Mouse (Mus musculus) hindbrain, postnatal 0 days (tissue): ENCODE data around the gene Osbpl5. TPM values are rescaled to one million over a fixed set of nuclear protein-coding genes. Genes with fewer than 3 reads are reported as not detected.
A peak's percentile ranks its signal among the peaks of the same experiment; 100 is the strongest.

Experiments
- ATAC-seq: fragments of 200-750 bp; cut with Nextera tagmentation; 2 replicates; pipeline ENCODE4 v1.8.0; 2017; ENCODE audit warnings: mild to moderate bottlenecking, moderate TSS enrichment, moderate library complexity
- DNase-seq: peaks from one replicate; pipeline ENCODE4 v3.0.0-alpha.2; 2015; ENCODE audit warnings: low spot score
- H3K27ac ChIP-seq: fragments of 300-500 bp; sonication (generic); 2 replicates; pipeline ENCODE4 v1.5.1; 2014; ENCODE audit warnings: mild to moderate bottlenecking
- H3K27me3 ChIP-seq: fragments of 300-500 bp; sonication (generic); 2 replicates; pipeline ENCODE4 v1.6.1; 2014; ENCODE audit warnings: low read length, mixed read lengths; ENCODE audit not compliant: insufficient read depth
- H3K36me3 ChIP-seq: fragments of 300-500 bp; sonication (generic); 2 replicates; pipeline ENCODE4 v1.6.1; 2014; ENCODE audit warnings: low read length, mixed read lengths; ENCODE audit not compliant: insufficient read depth
- H3K4me1 ChIP-seq: fragments of 300-500 bp; sonication (generic); 2 replicates; pipeline ENCODE4 v1.6.1; 2014; ENCODE audit warnings: antibody characterized with exemption, low read length, mixed read lengths; ENCODE audit not compliant: insufficient read depth
- H3K4me2 ChIP-seq: fragments of 300-500 bp; sonication (generic); 2 replicates; pipeline ENCODE4 v1.6.1; 2014; ENCODE audit warnings: low read depth, mild to moderate bottlenecking, low read length, moderate library complexity, mixed read lengths
- H3K4me3 ChIP-seq: fragments of 300-500 bp; sonication (generic); 2 replicates; pipeline ENCODE4 v1.5.1; 2014; ENCODE audit warnings: low read length
- H3K9ac ChIP-seq: fragments of 300-500 bp; sonication (generic); replicated peaks from 2 replicates; pipeline ENCODE4 v1.6.1; 2014; ENCODE audit warnings: mild to moderate bottlenecking, low read length, moderate library complexity, mixed read lengths
- H3K9me3 ChIP-seq: fragments of 300-500 bp; sonication (generic); 2 replicates; pipeline ENCODE4 v1.6.1; 2016; ENCODE audit warnings: low read length, mixed read lengths
- CTCF ChIP-seq: IDR thresholded peaks from 2 replicates; pipeline ENCODE4 v1.5.1; 2016; ENCODE audit warnings: antibody characterized with exemption, control low read depth, low read depth
- WGBS: fragments of 180-500 bp; shearing (Covaris S2); extraction: QIAGEN DNeasy Blood & Tissue Kit; methylation state at CpG from one replicate; pipeline ENCODE4 v1.1.7; 2014; 5-methylcytosine and 5-hydroxymethylcytosine counted together
- polyA plus RNA-seq: library from polyadenylated mRNA; unstranded; fragments of >200 nt; fragmentation: Nextera tagmentation; extraction: Ambion mirVana; gene quantifications from 2 replicates; pipeline ENCODE4 v1.2.1, GENCODE M21; 2015
- total RNA-seq: library from RNA; depleted of rRNA; stranded (reverse); fragments of >200 nt; gene quantifications from 2 replicates; pipeline ENCODE4 v1.2.3, GENCODE M21; 2014

The Osbpl5 gene
- total and polyA plus RNA-seq, 2 experiments from 2014 or later: 27.6 to 59.9 TPM

GRCm38 (mm10) chr7:143755357-143756124, 1.2 kb downstream of the Osbpl5 start:
- Histone ChIP-seq H3K4me1 (peaks cover 11% of the 10 kb centered on the region), H3K4me2 (no peak overlapping the region), H3K9ac (no peak overlapping the region), H3K9me3 (no peaks in the 10 kb centered on the region), H3K36me3 (no peaks in the 10 kb centered on the region), H3K4me3 (no peak overlapping the region), H3K27me3 (0 out of 2 replicates have a peak, but pooled peaks cover 15% of the 10 kb centered on the region), H3K27ac (no peak overlapping the region)
- ATAC-seq: no peak
- WGBS: 74% methylated on average over 9 of the region's 9 CpGs
- no peak for DNase-seq
- no peak for TF ChIP-seq CTCF

GRCm38 (mm10) chr7:143753990-143754715, 2.6 kb downstream of the Osbpl5 start:
- H3K27me3 ChIP-seq: 0 out of 2 replicates have a peak, but pooled peaks cover 15% of the 10 kb centered on the region
- no peak for ATAC-seq
- no peaks in the 10 kb centered on the region for H3K36me3 ChIP-seq
- 54% methylated on average over 5 of the region's 5 CpGs for WGBS
- H3K9me3 ChIP-seq: no peaks in the 10 kb centered on the region
- DNase-seq: peak; percentile 67
- H3K4me1 ChIP-seq: peaks cover 11% of the 10 kb centered on the region
- no peak overlapping the region for H3K27ac ChIP-seq
- TF ChIP-seq CTCF: peak; percentile 82
- H3K4me3 ChIP-seq: no peak overlapping the region
- H3K9ac ChIP-seq: no peak overlapping the region
- no peak overlapping the region for H3K4me2 ChIP-seq

- Histone ChIP-seq H3K27ac (no peak overlapping the region), H3K36me3 (no peaks in the 10 kb centered on the region), H3K9me3 (no peaks in the 10 kb centered on the region), H3K4me2 (no peak overlapping the region), H3K4me3 (no peak overlapping the region), H3K9ac (no peak overlapping the region), H3K27me3 (0 out of 2 replicates have a peak, but pooled peaks cover 15% of the 10 kb centered on the region), H3K4me1 (peaks cover 11% of the 10 kb centered on the region)
- TF ChIP-seq CTCF: no peak
- no peak for DNase-seq
- no peak for ATAC-seq
- WGBS: 65% methylated on average over 3 of the region's 3 CpGs
Observed at GRCm38 (mm10) chr7:143752606-143753005, 4.2 kb downstream of the Osbpl5 start.

- ATAC-seq (no peak), DNase-seq (no peak)
- TF ChIP-seq CTCF: no peak
- Histone ChIP-seq H3K4me3 (no peak overlapping the region), H3K27me3 (0 out of 2 replicates have a peak, but pooled peaks cover 15% of the 10 kb centered on the region), H3K9me3 (no peaks in the 10 kb centered on the region), H3K4me2 (no peak overlapping the region), H3K9ac (no peak overlapping the region), H3K27ac (no peak overlapping the region), H3K4me1 (peaks cover 7% of the 10 kb centered on the region), H3K36me3 (no peaks in the 10 kb centered on the region)
- WGBS: 82% methylated on average over 4 of the region's 4 CpGs
Observed at GRCm38 (mm10) chr7:143752056-143752455, 4.7 kb downstream of the Osbpl5 start.

GRCm38 (mm10) chr7:143751380-143751779, 5.4 kb downstream of the Osbpl5 start:
- H3K4me3 ChIP-seq: no peak overlapping the region
- TF ChIP-seq CTCF: no peak
- H3K4me1 ChIP-seq: peaks cover 2% of the 10 kb centered on the region; the same call in 1 of the 2 replicates
- H3K4me2 ChIP-seq: no peak overlapping the region
- WGBS: 68% methylated on average over 1 of the region's 1 CpGs
- H3K9ac ChIP-seq: no peak overlapping the region
- 0 out of 2 replicates have a peak, but pooled peaks cover 15% of the 10 kb centered on the region for H3K27me3 ChIP-seq
- no peak for DNase-seq
- ATAC-seq: no peak
- H3K9me3 ChIP-seq: no peaks in the 10 kb centered on the region
- H3K36me3 ChIP-seq: no peaks in the 10 kb centered on the region
- H3K27ac ChIP-seq: no peak overlapping the region

GRCm38 (mm10) chr7:143749045-143749444, 7.7 kb downstream of the Osbpl5 start:
- no peaks in the 10 kb centered on the region for H3K9me3 ChIP-seq
- no peaks in the 10 kb centered on the region for H3K36me3 ChIP-seq
- no peak for DNase-seq
- H3K4me1 ChIP-seq: no peaks in the 10 kb centered on the region
- H3K4me3 ChIP-seq: no peak overlapping the region
- H3K9ac ChIP-seq: no peak overlapping the region
- H3K4me2 ChIP-seq: no peak overlapping the region
- WGBS: 63% methylated on average over 3 of the region's 3 CpGs
- no peak for ATAC-seq
- TF ChIP-seq CTCF: no peak
- no peaks in the 10 kb centered on the region for H3K27me3 ChIP-seq
- no peak overlapping the region for H3K27ac ChIP-seq
